Mouse (Mus musculus) heart, postnatal 0 days (tissue): ENCODE results near the gene Ccl22.

Experiments used
- CTCF ChIP-seq: IDR thresholded peaks from 2 replicates; pipeline ENCODE4 v1.5.1; 2016; ENCODE audit warnings: antibody characterized with exemption, control low read depth, low read depth
- EP300 ChIP-seq: IDR thresholded peaks from 2 replicates; pipeline ENCODE4 v1.6.1; 2016; ENCODE audit warnings: antibody characterized with exemption, low read depth

DNA sequence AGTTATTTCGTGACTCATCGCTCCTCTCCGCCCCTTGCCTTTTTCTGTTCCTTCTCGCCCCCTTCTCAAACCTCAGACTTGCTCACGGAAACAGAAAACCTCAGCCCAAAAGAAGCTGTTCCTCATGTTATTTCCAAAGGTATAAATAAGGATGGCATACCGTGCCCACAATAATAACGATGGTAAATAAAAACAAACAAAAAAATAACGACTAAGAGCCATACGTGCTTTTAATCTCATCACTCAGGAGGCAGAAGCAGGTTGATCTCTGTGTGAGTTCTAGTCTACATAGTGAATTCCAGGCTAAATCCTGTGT lies 40.8 kb upstream of the Ccl22 start:
- TF ChIP-seq EP300: no peak
- no peak for TF ChIP-seq CTCF
